In the genomic region with DNA sequence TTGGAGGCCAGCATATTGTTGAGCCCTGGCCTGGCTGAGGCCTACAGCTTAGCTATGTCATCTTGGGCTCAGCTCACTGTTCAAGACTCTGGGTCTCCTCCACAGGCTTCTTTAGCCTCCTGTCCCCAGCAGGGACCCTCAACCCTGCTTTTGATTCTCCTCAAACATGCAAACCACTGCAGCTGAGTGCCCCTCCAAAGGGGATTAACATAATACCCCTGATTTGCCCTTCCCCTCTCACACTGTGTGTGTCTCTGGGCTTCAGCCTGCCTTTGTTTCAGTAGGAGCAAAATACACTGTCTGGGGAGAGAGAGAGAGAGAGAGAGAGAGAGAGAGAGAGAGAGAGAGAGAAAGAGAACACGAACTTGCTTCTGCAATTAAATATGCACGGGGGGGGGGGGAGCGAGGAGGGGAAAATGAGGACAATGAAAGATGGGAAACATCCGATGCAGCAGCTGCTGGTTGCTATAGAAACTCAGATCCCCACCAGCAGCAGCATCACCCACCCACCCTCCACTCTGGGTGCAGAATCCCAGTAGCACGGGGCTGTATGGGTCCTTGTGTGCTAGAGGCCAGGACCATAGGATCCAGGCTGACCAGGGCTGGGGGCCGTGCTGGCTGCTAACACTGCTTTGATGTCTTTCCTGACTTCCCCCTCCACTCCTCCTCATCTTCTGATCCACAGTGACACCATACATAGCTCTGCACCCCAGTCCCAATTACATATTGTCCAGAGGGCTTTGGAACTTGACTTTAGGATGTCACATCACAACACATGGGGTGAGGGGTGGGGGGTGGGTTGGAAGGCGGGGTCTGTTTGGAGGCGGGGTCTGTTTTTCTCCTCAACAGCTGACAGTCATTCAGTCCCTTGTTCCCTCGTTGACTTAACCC, we compare ENCODE assay signal across 15 mouse cellular contexts.
A peak's percentile ranks its signal among the peaks of the same experiment; 100 is the strongest.
DNase-seq lines count a peak whose midpoint lies in the region; ATAC-seq and TF ChIP-seq lines count a peak whose summit lies in the region.
"Had no signal": no experiment of that assay in that cellular context is flagged by ENCODE, and none has a peak within 500 bp of the region (broad histone marks: within the 10 kb centered on the region; RNA-seq: fewer than 3 reads in every experiment).

No protein-coding gene starts in this region.

- no peaks in the 10 kb centered on the region for H3K9me3 ChIP-seq in forebrain, embryonic 15.5 days
- no peaks in the 10 kb centered on the region for H3K9me3 ChIP-seq in midbrain, embryonic 11.5 days (ENCODE audit: control insufficient read depth, low read length)
- H3K9me3 ChIP-seq: limb, embryonic 15.5 days had no signal

- no peak for TF ChIP-seq CTCF in left cerebral cortex, adult 2 months (IDR thresholded peaks at IDR 0.05)

- no peaks in the 10 kb centered on the region for H3K27me3 ChIP-seq in forebrain, embryonic 15.5 days
- no peaks in the 10 kb centered on the region for H3K27me3 ChIP-seq in midbrain, embryonic 11.5 days (ENCODE audit: control insufficient read depth, insufficient read depth, low read length)
- H3K27me3 ChIP-seq: limb, embryonic 15.5 days had no signal

- H3K4me1 ChIP-seq in forebrain, embryonic 15.5 days = peaks cover 45% of the 10 kb centered on the region
- peaks cover 30% of the 10 kb centered on the region for H3K4me1 ChIP-seq in midbrain, embryonic 11.5 days (ENCODE audit: control insufficient read depth, insufficient read depth, low read length)
- H3K4me1 ChIP-seq: limb, embryonic 15.5 days had no signal

- H3K4me3 ChIP-seq in left cerebral cortex, adult 2 months = no peak overlapping the region
- H3K4me3 ChIP-seq in forebrain, embryonic 15.5 days = no peak overlapping the region
- H3K4me3 ChIP-seq in midbrain, embryonic 11.5 days (ENCODE audit: low read depth, low read length) = no peak overlapping the region
- H3K4me3 ChIP-seq: limb, embryonic 15.5 days had no signal

- peak overlapping the region; percentile 57 for H3K27ac ChIP-seq in left cerebral cortex, adult 2 months
- H3K27ac ChIP-seq in forebrain, embryonic 15.5 days (replicated peaks) = peak overlapping the region; percentile 95
- peak overlapping the region; percentile 87 for H3K27ac ChIP-seq in midbrain, embryonic 11.5 days (ENCODE audit: low read depth, low read length)
- H3K27ac ChIP-seq: limb, embryonic 15.5 days had no signal

- no peak for DNase-seq in left cerebral cortex, adult 2 months (ENCODE audit: extremely low spot score in 1 of 2, low spot score in 2 of 2)
- no peak for DNase-seq in left cerebral cortex, adult 11 months (ENCODE audit: low spot score)
- peak; percentile 95 for DNase-seq in midbrain, embryonic 11.5 days (ENCODE audit: low spot score, missing footprints)
- DNase-seq in retina, postnatal 1 day = peak; percentile 92
- no peak for DNase-seq in spleen, adult 12 weeks (ENCODE audit: low spot score)
- DNase-seq in heart, adult 8-10 months (ENCODE audit: low spot score) = no peak
- no peak for DNase-seq in adrenal gland, adult 8-10 months
- DNase-seq: gastrocnemius, postnatal 36 days; heart, postnatal 10 days; kidney, adult 2 months; layer of hippocampus, postnatal 36 days; right cerebral cortex, postnatal 4 days had no signal

- 2% methylated on average over 9 of the region's 9 CpGs for WGBS in forebrain, embryonic 15.5 days
- WGBS in midbrain, embryonic 11.5 days = 6% methylated on average over 9 of the region's 9 CpGs

- intact Hi-C loops in left cerebral cortex, adult 2 months (cut with DNase I) = no loop called here

- H3K4me2 ChIP-seq in forebrain, embryonic 15.5 days (replicated peaks) = no peak overlapping the region
- H3K4me2 ChIP-seq in midbrain, embryonic 11.5 days = peak overlapping the region; percentile 10; the same call in 1 of the 2 replicates
- H3K4me2 ChIP-seq: limb, embryonic 15.5 days had no signal

- H3K36me3 ChIP-seq in forebrain, embryonic 15.5 days = no peaks in the 10 kb centered on the region
- H3K36me3 ChIP-seq in midbrain, embryonic 11.5 days (ENCODE audit: control insufficient read depth, insufficient read depth, low read length) = no peaks in the 10 kb centered on the region
- H3K36me3 ChIP-seq: limb, embryonic 15.5 days had no signal

- ATAC-seq in forebrain, embryonic 15.5 days (replicated peaks) = peak; percentile 86
- peak; percentile 94 for ATAC-seq in midbrain, embryonic 11.5 days (ENCODE audit: low FRiP score)
- ATAC-seq: activated CD4-positive, CD25-positive, alpha-beta regulatory T cell, adult 4 months had no signal

- peak overlapping the region; percentile 30 for H3K9ac ChIP-seq in forebrain, embryonic 15.5 days (replicated peaks)
- H3K9ac ChIP-seq in midbrain, embryonic 11.5 days (ENCODE audit: low read length) = peak overlapping the region; percentile 26
- H3K9ac ChIP-seq: limb, embryonic 15.5 days had no signal

Comparison
In these comparisons a context has a peak if more than half of its experiments do, and no peak if none do; other contexts are left out.
1. DNase-seq: peak in midbrain, embryonic 11.5 days (single experiment) and retina, postnatal 1 day (single experiment); none in left cerebral cortex, adult 2 months (0 of 2), left cerebral cortex, adult 11 months (single experiment), spleen, adult 12 weeks (single experiment), heart, adult 8-10 months (single experiment) and adrenal gland, adult 8-10 months (single experiment).
2. Peak in every context shown above with its lines, with median percentiles within 50 percentile points of each other: H3K27ac ChIP-seq.